Mouse (Mus musculus) small intestine, adult 2 months (tissue): Measurements from ENCODE around the gene Gm7544. TPM values are rescaled to one million over a fixed set of nuclear protein-coding genes. Genes with fewer than 3 reads are reported as not detected.

Source experiments
- H3K27ac ChIP-seq: fragments of 200-500 bp; 2 replicates; pipeline ENCODE4 v1.5.1; 2012; ENCODE audit warnings: low read depth, low read length, control low read depth, inconsistent platforms; ENCODE audit not compliant: insufficient read depth
- H3K27me3 ChIP-seq: fragments of 200-500 bp; 2 replicates; pipeline ENCODE4 v1.6.1; 2012; ENCODE audit warnings: mild to moderate bottlenecking, moderate library complexity, low read length, inconsistent platforms; ENCODE audit not compliant: control insufficient read depth, insufficient read depth
- H3K36me3 ChIP-seq: fragments of 200-500 bp; 2 replicates; pipeline ENCODE4 v1.6.1; 2012; ENCODE audit warnings: mild to moderate bottlenecking, low read length, control low read depth, inconsistent platforms; ENCODE audit not compliant: control insufficient read depth, insufficient read depth
- H3K4me1 ChIP-seq: fragments of 200-500 bp; 2 replicates; pipeline ENCODE4 v1.6.1; 2012; ENCODE audit warnings: low read length, inconsistent platforms, mixed read lengths; ENCODE audit not compliant: control insufficient read depth, insufficient read depth, insufficient read length
- H3K4me3 ChIP-seq: fragments of 200-500 bp; 2 replicates; pipeline ENCODE4 v1.5.1; 2012; ENCODE audit warnings: low read depth, mild to moderate bottlenecking, control low read depth, inconsistent platforms, low read length, moderate library complexity
- CTCF ChIP-seq: fragments of 200-500 bp; IDR thresholded peaks from 2 replicates; pipeline ENCODE4 v1.5.1; 2012; ENCODE audit warnings: low read depth, mild to moderate bottlenecking, control low read depth, inconsistent platforms, low read length, moderate library complexity, mixed read lengths; ENCODE audit not compliant: insufficient replicate concordance, insufficient read length; ENCODE audit errors: extremely low read depth
- POLR2A ChIP-seq: fragments of 200-500 bp; IDR thresholded peaks from 2 replicates; pipeline ENCODE4 v1.6.1; 2012; ENCODE audit warnings: low read depth, mild to moderate bottlenecking, control low read depth, inconsistent platforms, low read length, moderate library complexity
- WGBS: fragments of 180-500 bp; shearing (Covaris S2); methylation state at CpG from one replicate; pipeline ENCODE4 v1.1.7; 2018; 5-methylcytosine and 5-hydroxymethylcytosine counted together
- polyA plus RNA-seq: library from polyadenylated mRNA; depleted of rRNA; stranded (reverse); fragments of >200 nt; gene quantifications from 2 replicates; pipeline ENCODE4 v1.2.3, GENCODE M21; 2012

Gm7544 gene
- polyA plus RNA-seq, 1 experiment: not detected

GRCm38 (mm10) chr1:82977840-82978239, 22.0 kb upstream of the Gm7544 start:
- no peak for TF ChIP-seq CTCF
- no peak for TF ChIP-seq POLR2A
- peaks cover 12% of the 10 kb centered on the region; the same call in 1 of the 2 replicates for H3K4me1 ChIP-seq
- no peaks in the 10 kb centered on the region for H3K27me3 ChIP-seq

GRCm38 (mm10) chr1:82975750-82976149, 19.9 kb upstream of the Gm7544 start:
- WGBS: 64% methylated on average over 5 of the region's 5 CpGs
- H3K4me3 ChIP-seq: no peak overlapping the region
- no peak for TF ChIP-seq CTCF
- TF ChIP-seq POLR2A: no peak
- no peaks in the 10 kb centered on the region for H3K36me3 ChIP-seq
- no peak overlapping the region for H3K27ac ChIP-seq
- no peaks in the 10 kb centered on the region for H3K27me3 ChIP-seq
- H3K4me1 ChIP-seq: peaks cover 12% of the 10 kb centered on the region; the same call in 1 of the 2 replicates

More at GRCm38 (mm10) chr1:82977840-82978239, 22.0 kb upstream of the Gm7544 start:
- Histone ChIP-seq H3K27ac (no peak overlapping the region), H3K4me3 (no peak overlapping the region), H3K36me3 (no peaks in the 10 kb centered on the region)

- Histone ChIP-seq H3K4me3 (no peak overlapping the region), H3K36me3 (no peaks in the 10 kb centered on the region), H3K27ac (no peak overlapping the region), H3K4me1 (peaks cover 10% of the 10 kb centered on the region; the same call in 1 of the 2 replicates), H3K27me3 (no peaks in the 10 kb centered on the region)
- WGBS: 30% methylated on average over 9 of the region's 9 CpGs
- TF ChIP-seq CTCF (no peak), POLR2A (no peak)
These were observed 18.5 kb upstream of the Gm7544 start for GRCm38 (mm10) chr1:82974342-82974741.

GRCm38 (mm10) chr1:82973901-82974300, 18.1 kb upstream of the Gm7544 start:
- 46% methylated on average over 6 of the region's 6 CpGs for WGBS
- Histone ChIP-seq H3K27ac (no peak overlapping the region), H3K36me3 (no peaks in the 10 kb centered on the region), H3K4me1 (peaks cover 10% of the 10 kb centered on the region; the same call in 1 of the 2 replicates), H3K27me3 (no peaks in the 10 kb centered on the region), H3K4me3 (no peak overlapping the region)
- TF ChIP-seq CTCF: no peak
- TF ChIP-seq POLR2A: no peak

GRCm38 (mm10) chr1:82973244-82973643, 17.4 kb upstream of the Gm7544 start:
- TF ChIP-seq CTCF (no peak), POLR2A (no peak)
- Histone ChIP-seq H3K4me1 (peaks cover 10% of the 10 kb centered on the region; the same call in 1 of the 2 replicates), H3K27ac (no peak overlapping the region), H3K27me3 (no peaks in the 10 kb centered on the region), H3K36me3 (no peaks in the 10 kb centered on the region), H3K4me3 (no peak overlapping the region)
- 83% methylated on average over 1 of the region's 1 CpGs for WGBS

GRCm38 (mm10) chr1:82972046-82972445, 16.2 kb upstream of the Gm7544 start:
- H3K4me1 ChIP-seq: peaks cover 10% of the 10 kb centered on the region; the same call in 1 of the 2 replicates
- no peak for TF ChIP-seq CTCF
- no peak for TF ChIP-seq POLR2A
- no peaks in the 10 kb centered on the region for H3K36me3 ChIP-seq
- WGBS: 44% methylated on average over 4 of the region's 4 CpGs
- no peak overlapping the region for H3K4me3 ChIP-seq
- no peak overlapping the region for H3K27ac ChIP-seq
- H3K27me3 ChIP-seq: no peaks in the 10 kb centered on the region

- Histone ChIP-seq H3K27ac (no peak overlapping the region), H3K27me3 (no peaks in the 10 kb centered on the region), H3K4me3 (no peak overlapping the region), H3K4me1 (no peaks in the 10 kb centered on the region), H3K36me3 (no peaks in the 10 kb centered on the region)
- TF ChIP-seq POLR2A (no peak), CTCF (no peak)
- WGBS: 74% methylated on average over 3 of the region's 3 CpGs
These were observed 10.6 kb upstream of the Gm7544 start for GRCm38 (mm10) chr1:82966413-82966812.

- TF ChIP-seq POLR2A: no peak
- no peak for TF ChIP-seq CTCF
- H3K4me1 ChIP-seq: no peaks in the 10 kb centered on the region
- H3K36me3 ChIP-seq: no peaks in the 10 kb centered on the region
- no peak within 1 kb of the TSS for H3K27ac ChIP-seq
- H3K27me3 ChIP-seq: no peaks in the 10 kb centered on the region
- no peak within 1 kb of the TSS for H3K4me3 ChIP-seq
- 89% methylated on average over 11 of the region's 11 CpGs for WGBS
These were observed 4.1 kb upstream of the Gm7544 start, which contains the start of gene Gm47955 for GRCm38 (mm10) chr1:82959870-82960385. Gene Gm47955 (plus strand): TSS chr1:82960286.
